Mouse (Mus musculus) stomach, postnatal 0 days (tissue): ENCODE measurements around the gene Rbms3.
A peak's percentile ranks its signal among the peaks of the same experiment; 100 is the strongest.

ENCODE experiments used
- CTCF ChIP-seq: IDR thresholded peaks from 2 replicates; pipeline ENCODE4 v1.5.1; 2016; ENCODE audit warnings: antibody characterized with exemption, low read depth, mild to moderate bottlenecking, moderate library complexity
- EP300 ChIP-seq: optimal IDR thresholded peaks from 2 replicates; pipeline ENCODE3; 2016; ENCODE audit warnings: antibody characterized with exemption

GRCm38 (mm10) chr9:116848905-116849304 lies 780.8 kb downstream of the Rbms3 start:
- TF ChIP-seq CTCF = peak; percentile 39
- no peak for TF ChIP-seq EP300
